Mouse (Mus musculus): ENCODE results near the gene Rnf214. TPM values are rescaled to one million over a fixed set of nuclear protein-coding genes. Genes with fewer than 3 reads are reported as not detected.

Rnf214 gene
- polyA plus RNA-seq, 1 experiment from 2014 or later = 36.4 TPM

GRCm38 (mm10) chr9:45905196-45905595 is 1.5 kb downstream of the Rnf214 start:
- WGBS = 48% methylated on average over 4 of the region's 4 CpGs
- Histone ChIP-seq H3K4me1 (replicated peaks; ENCODE audit: insufficient read depth, low read length) (no peaks in the 10 kb centered on the region; the same call in 1 of the 2 replicates), H3K27ac (no peak overlapping the region), H3K36me3 (ENCODE audit: insufficient read depth, low read length) (peaks cover 18% of the 10 kb centered on the region; the same call in 1 of the 2 replicates), H3K9me3 (replicated peaks; ENCODE audit: low read length) (no peaks in the 10 kb centered on the region), H3K27me3 (ENCODE audit: insufficient read depth, low read length) (no peaks in the 10 kb centered on the region), H3K9ac (ENCODE audit: low read depth, low read length) (no peak overlapping the region), H3K4me3 (replicated peaks; ENCODE audit: low read depth, low read length) (peak overlapping the region; percentile 95), H3K4me2 (ENCODE audit: low read length) (peak overlapping the region; percentile 61)
- ATAC-seq (replicated peaks; ENCODE audit: low FRiP score, low read depth) (no peak), DNase-seq (ENCODE audit: low spot score) (no peak)
- no peak for TF ChIP-seq CTCF (IDR thresholded peaks at IDR 0.05; ENCODE audit: low read depth)

GRCm38 (mm10) chr9:45893681-45894080 is 13.0 kb downstream of the Rnf214 start:
- H3K36me3 ChIP-seq (ENCODE audit: insufficient read depth, low read length) = peaks cover 44% of the 10 kb centered on the region
- TF ChIP-seq CTCF (IDR thresholded peaks at IDR 0.05; ENCODE audit: low read depth) = no peak
- DNase-seq (ENCODE audit: low spot score) (no peak), ATAC-seq (replicated peaks; ENCODE audit: low FRiP score, low read depth) (no peak)
- H3K27me3 ChIP-seq (ENCODE audit: insufficient read depth, low read length) = no peaks in the 10 kb centered on the region
- H3K4me3 ChIP-seq (replicated peaks; ENCODE audit: low read depth, low read length) = no peak overlapping the region
- no peak overlapping the region for H3K4me2 ChIP-seq (ENCODE audit: low read length)
- no peak overlapping the region for H3K9ac ChIP-seq (ENCODE audit: low read depth, low read length)
- no peaks in the 10 kb centered on the region for H3K9me3 ChIP-seq (replicated peaks; ENCODE audit: low read length)
- H3K27ac ChIP-seq = no peak overlapping the region
- H3K4me1 ChIP-seq (replicated peaks; ENCODE audit: insufficient read depth, low read length) = no peaks in the 10 kb centered on the region

GRCm38 (mm10) chr9:45877928-45878327 is 28.8 kb downstream of the Rnf214 start:
- peaks cover 20% of the 10 kb centered on the region for H3K36me3 ChIP-seq (ENCODE audit: insufficient read depth, low read length)
- H3K4me1 ChIP-seq (replicated peaks; ENCODE audit: insufficient read depth, low read length) = no peaks in the 10 kb centered on the region
- H3K9me3 ChIP-seq (replicated peaks; ENCODE audit: low read length) = no peaks in the 10 kb centered on the region
- ATAC-seq (replicated peaks; ENCODE audit: low FRiP score, low read depth) = no peak
- no peak overlapping the region for H3K4me3 ChIP-seq (replicated peaks; ENCODE audit: low read depth, low read length)
- no peak overlapping the region for H3K9ac ChIP-seq (ENCODE audit: low read depth, low read length)
- peak; percentile 84 for DNase-seq (ENCODE audit: low spot score)
- no peak overlapping the region for H3K27ac ChIP-seq
- no peaks in the 10 kb centered on the region for H3K27me3 ChIP-seq (ENCODE audit: insufficient read depth, low read length)
- peak; percentile 56 for TF ChIP-seq CTCF (IDR thresholded peaks at IDR 0.05; ENCODE audit: low read depth)
- no peak overlapping the region for H3K4me2 ChIP-seq (ENCODE audit: low read length)
- 76% methylated on average over 2 of the region's 2 CpGs for WGBS

GRCm38 (mm10) chr9:45870265-45870664 is 36.4 kb downstream of the Rnf214 start:
- Histone ChIP-seq H3K4me1 (replicated peaks; ENCODE audit: insufficient read depth, low read length) (no peaks in the 10 kb centered on the region), H3K9ac (ENCODE audit: low read depth, low read length) (no peak overlapping the region), H3K9me3 (replicated peaks; ENCODE audit: low read length) (no peaks in the 10 kb centered on the region), H3K36me3 (ENCODE audit: insufficient read depth, low read length) (peaks cover 30% of the 10 kb centered on the region), H3K27ac (no peak overlapping the region), H3K27me3 (ENCODE audit: insufficient read depth, low read length) (no peaks in the 10 kb centered on the region), H3K4me3 (replicated peaks; ENCODE audit: low read depth, low read length) (no peak overlapping the region), H3K4me2 (ENCODE audit: low read length) (no peak overlapping the region)
- 88% methylated on average over 3 of the region's 3 CpGs for WGBS
- no peak for TF ChIP-seq CTCF (IDR thresholded peaks at IDR 0.05; ENCODE audit: low read depth)
- DNase-seq (ENCODE audit: low spot score) = no peak
- ATAC-seq (replicated peaks; ENCODE audit: low FRiP score, low read depth) = no peak

- no peak overlapping the region for H3K9ac ChIP-seq (ENCODE audit: low read depth, low read length)
- peaks cover 34% of the 10 kb centered on the region for H3K36me3 ChIP-seq (ENCODE audit: insufficient read depth, low read length)
- ATAC-seq (replicated peaks; ENCODE audit: low FRiP score, low read depth) = no peak
- no peak for DNase-seq (ENCODE audit: low spot score)
- H3K27ac ChIP-seq = no peak overlapping the region
- H3K4me3 ChIP-seq (replicated peaks; ENCODE audit: low read depth, low read length) = no peak overlapping the region
- no peak overlapping the region for H3K4me2 ChIP-seq (ENCODE audit: low read length)
- 95% methylated on average over 3 of the region's 3 CpGs for WGBS
- H3K4me1 ChIP-seq (replicated peaks; ENCODE audit: insufficient read depth, low read length) = no peaks in the 10 kb centered on the region
- no peaks in the 10 kb centered on the region for H3K9me3 ChIP-seq (replicated peaks; ENCODE audit: low read length)
- no peaks in the 10 kb centered on the region for H3K27me3 ChIP-seq (ENCODE audit: insufficient read depth, low read length)
- TF ChIP-seq CTCF (IDR thresholded peaks at IDR 0.05; ENCODE audit: low read depth) = no peak
Measured at GRCm38 (mm10) chr9:45869181-45869580, 37.5 kb downstream of the Rnf214 start.

- ATAC-seq (replicated peaks; ENCODE audit: low FRiP score, low read depth) (no peak), DNase-seq (ENCODE audit: low spot score) (no peak)
- Histone ChIP-seq H3K4me2 (ENCODE audit: low read length) (no peak overlapping the region), H3K4me3 (replicated peaks; ENCODE audit: low read depth, low read length) (no peak overlapping the region), H3K9ac (ENCODE audit: low read depth, low read length) (no peak overlapping the region), H3K27me3 (ENCODE audit: insufficient read depth, low read length) (no peaks in the 10 kb centered on the region), H3K36me3 (ENCODE audit: insufficient read depth, low read length) (peaks cover 75% of the 10 kb centered on the region), H3K27ac (no peak overlapping the region), H3K9me3 (replicated peaks; ENCODE audit: low read length) (no peaks in the 10 kb centered on the region), H3K4me1 (replicated peaks; ENCODE audit: insufficient read depth, low read length) (no peaks in the 10 kb centered on the region)
- no peak for TF ChIP-seq CTCF (IDR thresholded peaks at IDR 0.05; ENCODE audit: low read depth)
- 64% methylated on average over 7 of the region's 7 CpGs for WGBS
Measured at GRCm38 (mm10) chr9:45861813-45862212, 44.9 kb downstream of the Rnf214 start.

- Histone ChIP-seq H3K27me3 (ENCODE audit: insufficient read depth, low read length) (no peaks in the 10 kb centered on the region), H3K9ac (ENCODE audit: low read depth, low read length) (no peak overlapping the region), H3K36me3 (ENCODE audit: insufficient read depth, low read length) (peaks cover 59% of the 10 kb centered on the region), H3K4me1 (replicated peaks; ENCODE audit: insufficient read depth, low read length) (no peaks in the 10 kb centered on the region), H3K9me3 (replicated peaks; ENCODE audit: low read length) (no peaks in the 10 kb centered on the region), H3K4me2 (ENCODE audit: low read length) (no peak overlapping the region), H3K27ac (no peak overlapping the region), H3K4me3 (replicated peaks; ENCODE audit: low read depth, low read length) (no peak overlapping the region)
- ATAC-seq (replicated peaks; ENCODE audit: low FRiP score, low read depth) (peak; percentile 36; the same call in 1 of the 2 replicates), DNase-seq (ENCODE audit: low spot score) (peak; percentile 67)
- TF ChIP-seq CTCF (IDR thresholded peaks at IDR 0.05; ENCODE audit: low read depth) = no peak
- WGBS = 54% methylated on average over 10 of the region's 10 CpGs
Measured at GRCm38 (mm10) chr9:45859364-45859763, 47.3 kb downstream of the Rnf214 start.

Measured in kidney, postnatal 0 days (tissue).